Mouse (Mus musculus) brain, adult 2 months (tissue): ENCODE measurements around the gene Dtx1.

Experiments used
- DNase-seq: peaks from one replicate; pipeline ENCODE4 v3.0.0; 2011; ENCODE audit warnings: low read depth, low spot score

Dtx1 gene

GRCm38 (mm10) chr5:120711827-120712226 lies at the start of gene Dtx1:
Gene Dtx1 (minus strand): TSS chr5:120711927.
- DNase-seq = no peak

DNA sequence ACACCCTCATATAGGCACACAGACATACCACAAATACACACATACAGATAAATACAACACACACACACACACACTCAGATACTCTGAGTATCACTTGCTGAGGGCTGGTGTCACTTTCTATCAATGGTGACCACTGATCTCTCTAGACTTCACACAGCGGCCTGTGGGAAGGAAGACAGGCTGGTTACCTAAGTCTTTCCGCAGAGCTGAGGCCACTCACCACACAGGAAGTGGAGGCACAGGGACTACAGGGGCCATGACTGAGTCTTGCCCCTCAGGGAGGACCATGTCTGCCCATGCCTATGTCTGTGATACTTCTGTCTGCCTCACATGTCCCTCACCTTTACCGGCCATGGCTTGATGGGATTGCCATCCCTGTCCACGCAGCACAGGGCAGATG lies 42.5 kb upstream of the Dtx1 start:
- no peak for DNase-seq

GRCm38 (mm10) chr5:120752786-120753185 lies 41.1 kb upstream of the Dtx1 start:
- DNase-seq = no peak

DNA sequence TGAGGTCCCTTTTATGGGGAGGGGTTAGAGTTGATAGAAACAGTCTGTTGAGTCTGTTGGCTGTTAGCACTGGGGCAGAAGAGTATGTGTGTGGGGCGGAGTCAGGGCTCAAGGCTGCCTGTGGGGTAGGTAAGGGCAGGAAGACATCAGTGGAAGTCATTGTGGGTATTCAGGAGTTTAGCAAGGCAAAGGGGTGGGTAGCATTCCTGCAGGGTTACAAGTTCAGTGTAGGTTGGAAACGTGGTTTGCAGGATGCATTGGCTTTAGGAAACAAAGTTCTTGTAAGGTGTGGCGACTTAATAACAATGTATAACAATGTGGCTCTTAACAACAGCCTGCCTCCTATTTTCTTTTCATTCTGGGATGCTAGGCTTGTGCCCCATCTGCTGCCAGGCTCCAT lies 39.5 kb upstream of the Dtx1 start:
- DNase-seq = no peak

DNA sequence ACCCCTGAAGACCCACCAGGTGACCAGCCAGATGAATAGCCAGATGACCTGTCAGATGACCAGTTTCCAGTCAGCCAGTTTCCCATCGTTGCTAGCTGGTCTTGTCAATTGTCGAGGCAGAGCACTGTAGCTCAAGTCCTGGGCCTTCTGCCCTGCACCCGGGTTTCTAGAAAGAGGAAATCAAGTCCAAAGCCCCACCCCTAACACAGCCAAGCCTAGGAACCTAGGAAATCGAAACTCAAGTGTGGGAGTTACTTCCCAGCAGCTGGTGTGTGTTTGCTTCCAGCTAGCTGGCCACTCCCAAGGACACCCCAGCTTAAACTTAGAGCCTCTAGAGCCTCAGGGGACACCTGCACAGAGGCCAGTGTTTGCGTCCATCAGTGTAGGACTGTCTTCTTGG lies 38.0 kb upstream of the Dtx1 start, which contains the start of gene Oas2:
TSS of gene Oas2 (minus strand) at position 166 of the 400 bp plus-strand sequence.
- DNase-seq = no peak

DNA sequence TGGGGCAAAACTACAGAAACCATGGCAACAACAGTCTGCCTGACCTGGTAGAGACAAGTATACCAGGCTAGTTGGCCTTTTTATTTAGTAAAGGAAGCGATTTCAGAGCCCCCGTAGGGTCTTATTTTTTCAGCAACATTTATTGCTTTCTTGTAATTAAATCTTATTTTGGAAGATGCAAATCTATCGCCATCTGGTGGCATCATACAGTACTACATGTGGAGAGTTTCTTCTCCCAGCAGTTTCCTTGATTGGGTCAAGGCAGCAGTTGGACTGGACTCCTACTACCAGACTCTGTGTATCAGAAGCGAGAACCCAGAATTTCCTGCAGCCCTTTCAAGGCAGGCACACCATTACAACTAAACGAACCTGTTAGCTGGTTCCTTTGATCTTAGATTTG lies 34.7 kb upstream of the Dtx1 start:
- peak; percentile 77 for DNase-seq

GRCm38 (mm10) chr5:120742125-120742524 lies 30.4 kb upstream of the Dtx1 start:
- peak; percentile 56 for DNase-seq

DNA sequence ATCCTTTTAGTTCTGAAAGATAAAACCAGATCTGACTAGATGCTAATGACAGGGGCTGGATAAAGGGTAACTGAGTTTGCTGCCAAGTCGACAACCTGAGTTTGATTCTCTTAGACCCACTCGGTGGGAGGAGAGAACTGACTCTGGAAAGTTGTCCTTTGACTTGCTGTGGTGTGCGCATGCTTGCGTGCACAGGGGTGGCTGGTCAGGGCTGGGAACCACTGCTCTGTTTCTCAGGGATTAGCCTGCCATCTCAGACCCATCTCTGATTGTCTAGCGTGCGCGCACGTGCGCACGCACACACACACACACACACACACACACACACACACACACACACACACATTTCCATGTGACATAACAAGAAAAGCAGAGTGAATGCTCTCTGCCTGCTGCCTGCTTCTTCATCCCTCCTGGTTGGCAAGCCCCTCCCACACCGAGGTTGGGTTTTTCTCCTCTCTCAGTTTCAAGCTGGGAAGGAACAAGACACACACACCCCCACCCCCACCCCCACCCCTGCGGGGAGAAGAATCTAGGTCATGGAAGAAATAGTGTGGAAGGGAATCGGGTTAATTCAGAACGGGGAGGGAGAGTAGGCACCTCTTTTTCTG lies 22.8 kb upstream of the Dtx1 start:
- peak; percentile 73 for DNase-seq

- DNase-seq = no peak
Measured at GRCm38 (mm10) chr5:120733696-120734095, 22.0 kb upstream of the Dtx1 start.

DNA sequence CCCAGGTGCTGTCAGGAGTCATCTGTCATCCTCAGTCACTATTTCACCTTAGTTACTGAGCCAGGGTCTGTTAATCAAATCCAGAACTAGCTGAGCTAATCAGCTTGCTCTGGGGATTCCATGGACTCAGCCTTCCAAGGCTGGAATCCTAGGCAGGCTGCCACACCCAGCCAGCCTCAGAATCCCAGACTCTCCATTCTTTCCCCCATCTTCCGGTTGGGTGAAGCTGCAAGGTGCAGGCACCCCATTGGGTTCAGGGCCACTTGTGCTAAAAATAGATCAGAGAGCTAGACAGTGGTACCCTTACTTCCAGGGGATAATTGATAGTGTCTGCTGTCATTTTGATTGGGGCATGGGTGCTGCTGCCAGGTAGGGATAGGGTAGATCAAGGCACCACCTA lies 21.0 kb upstream of the Dtx1 start:
- DNase-seq = no peak

GRCm38 (mm10) chr5:120729319-120729718 lies 17.6 kb upstream of the Dtx1 start:
- peak; percentile 55 for DNase-seq

GRCm38 (mm10) chr5:120725811-120726455 lies 14.2 kb upstream of the Dtx1 start:
- no peak for DNase-seq

- no peak for DNase-seq
Measured at GRCm38 (mm10) chr5:120721005-120721404, 9.3 kb upstream of the Dtx1 start.

GRCm38 (mm10) chr5:120718600-120719378 lies 7.1 kb upstream of the Dtx1 start:
- DNase-seq = no peak

DNA sequence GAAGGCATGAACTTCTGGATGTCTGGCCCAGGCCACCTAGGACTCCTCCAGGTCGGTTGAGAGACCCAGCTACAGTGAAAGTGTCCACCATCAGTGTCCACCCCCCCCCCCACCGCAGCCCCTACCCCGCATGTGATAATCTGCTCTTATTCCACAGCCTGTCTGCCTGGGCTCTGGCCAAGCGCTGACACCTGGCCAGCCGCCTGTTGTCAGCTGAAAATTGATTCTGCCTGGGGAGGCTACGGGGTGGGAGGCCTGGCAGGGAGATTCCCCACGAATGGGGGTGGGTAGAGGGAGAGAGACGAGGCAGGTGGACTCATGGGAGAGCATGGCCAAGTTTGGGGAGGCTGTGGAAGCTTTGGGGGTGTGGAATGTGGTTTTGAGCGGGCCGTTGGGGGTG lies 5.4 kb upstream of the Dtx1 start:
- no peak for DNase-seq

GRCm38 (mm10) chr5:120714314-120714713 lies 2.6 kb upstream of the Dtx1 start:
- DNase-seq = peak; percentile 91

DNA sequence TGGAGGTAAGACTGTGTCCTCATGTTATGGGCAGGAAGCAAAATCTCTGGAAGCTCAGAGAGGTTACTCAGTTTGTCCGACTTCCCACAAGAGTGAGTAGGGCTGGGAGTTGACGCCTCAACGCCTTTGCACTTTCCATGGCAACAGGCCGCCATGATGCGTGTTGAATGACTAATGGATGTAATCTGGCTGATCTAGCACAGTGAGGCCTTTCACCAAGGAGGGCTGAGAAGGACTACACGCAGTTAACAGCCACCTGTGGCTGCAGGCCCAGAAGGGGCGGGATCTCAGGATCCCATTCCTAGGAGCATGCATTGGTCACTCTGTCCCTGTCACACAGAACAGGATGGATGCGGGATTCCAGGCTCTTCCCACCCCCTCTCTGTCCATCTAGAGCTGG lies 994 bp upstream of the Dtx1 start:
- DNase-seq = no peak

DNA sequence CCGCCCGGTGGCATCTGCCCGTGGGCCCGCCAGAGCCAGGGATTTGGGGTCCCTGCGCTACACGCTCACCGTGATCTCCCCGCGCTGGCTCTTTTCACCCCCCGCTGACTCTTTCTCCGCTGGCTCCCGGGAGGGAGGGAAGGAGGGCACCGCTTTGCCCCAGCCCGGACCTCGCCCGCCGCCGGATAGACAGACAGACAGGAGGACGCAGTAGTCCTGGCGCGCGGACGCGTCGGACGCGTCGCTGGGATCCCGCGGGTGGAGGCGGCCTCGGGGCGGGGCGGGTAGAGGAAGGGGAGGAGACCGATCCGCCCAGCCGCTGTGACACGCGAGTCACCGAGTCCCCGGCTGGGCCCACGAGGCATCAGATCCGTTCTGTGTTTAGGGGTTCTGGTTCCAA lies 311 bp downstream of the Dtx1 start:
- peak; percentile 85 for DNase-seq

DNA sequence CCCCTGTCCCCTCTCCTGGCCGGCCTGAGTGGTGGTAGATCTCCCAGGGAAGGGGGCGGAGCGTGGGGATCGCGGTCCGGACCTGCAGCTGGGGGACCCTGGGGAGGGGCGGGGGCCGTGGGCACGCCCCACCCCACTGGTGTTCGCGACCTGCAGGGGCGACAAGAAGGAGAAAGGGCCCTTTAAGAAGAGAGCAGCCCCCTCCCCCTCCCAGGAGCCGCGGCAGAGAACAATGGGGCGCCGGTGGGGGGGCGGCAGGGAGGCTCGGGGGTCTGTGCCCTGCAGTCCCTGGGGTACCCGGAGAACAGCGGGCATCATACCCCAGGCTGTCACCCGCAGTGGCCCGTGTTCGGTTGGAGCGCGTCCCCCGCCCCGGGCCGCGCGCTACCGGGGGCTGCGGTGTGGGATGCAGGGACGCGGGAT lies 890 bp downstream of the Dtx1 start:
- no peak for DNase-seq

- DNase-seq = peak; percentile 62
Measured at GRCm38 (mm10) chr5:120710161-120710825, 1.4 kb downstream of the Dtx1 start.

DNA sequence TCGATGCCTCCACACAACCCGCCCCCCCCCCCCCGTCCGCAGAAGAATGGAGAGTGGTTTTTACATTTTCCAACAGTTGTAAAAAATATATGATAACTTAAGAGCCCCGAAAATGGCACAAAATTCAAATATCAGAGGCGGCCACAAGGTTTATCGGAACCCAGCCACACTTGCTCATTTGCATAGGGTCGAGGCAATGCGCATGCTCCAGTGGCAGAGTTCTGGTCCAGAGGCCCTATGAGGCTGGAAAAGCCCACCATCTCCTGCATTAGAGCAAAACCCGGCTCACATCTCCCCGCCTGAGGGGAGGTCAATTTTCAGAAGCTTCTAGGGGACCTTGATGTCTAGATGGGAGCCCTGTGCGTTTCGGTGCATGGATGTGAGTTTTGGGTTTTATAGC lies 4.8 kb downstream of the Dtx1 start:
- no peak for DNase-seq

DNA sequence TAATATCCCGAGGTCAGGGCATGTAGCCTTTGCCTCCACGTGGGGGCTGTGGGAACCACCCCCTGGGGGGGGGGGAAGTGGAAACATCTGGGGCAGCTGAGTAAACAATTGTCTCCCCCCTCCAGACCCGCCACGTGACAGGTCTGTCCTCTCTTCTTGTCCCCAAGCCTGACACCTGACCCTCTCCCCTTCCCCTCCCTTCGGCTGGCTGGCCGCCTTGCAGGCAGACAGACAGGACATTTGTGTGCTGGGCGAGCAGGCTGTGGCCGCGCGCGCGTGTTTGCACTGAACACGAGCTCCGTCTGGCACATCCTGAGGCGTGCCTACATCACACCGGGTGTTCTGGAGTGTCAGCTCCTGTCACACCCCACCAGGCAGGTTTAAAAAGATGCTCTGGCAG lies 5.2 kb downstream of the Dtx1 start:
- peak; percentile 73 for DNase-seq
